Mouse (Mus musculus): ENCODE data around the gene Arpc1b.

DNA sequence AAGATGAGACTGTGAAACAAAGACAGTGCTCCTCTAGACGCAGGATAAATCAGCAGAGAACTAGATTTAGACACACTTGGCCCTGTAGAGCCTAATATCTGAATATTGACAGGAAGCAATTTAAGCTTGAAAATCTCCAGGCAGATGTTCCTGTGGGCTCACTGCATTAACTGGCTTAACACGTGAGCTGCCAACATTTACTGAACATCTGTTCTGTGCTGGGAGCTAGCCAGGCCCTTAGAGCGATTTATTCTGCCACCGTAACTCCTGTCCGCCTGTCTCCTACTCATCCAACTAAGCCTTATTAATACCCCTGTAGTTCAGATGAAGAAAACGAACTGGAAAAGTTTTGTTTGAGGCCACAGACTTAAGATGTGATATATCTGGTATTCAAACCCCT is 24.8 kb downstream of the Arpc1b start:
- TF ChIP-seq CTCF (IDR thresholded peaks at IDR 0.05; ENCODE audit: low read depth) (no peak), EP300 (IDR thresholded peaks at IDR 0.05; ENCODE audit: low read depth) (no peak)

Data from liver, embryonic 14.5 days (tissue).